In genomic region chr2:167859575-167859974, GRCm38 (mm10) we compare ENCODE assay signal across 18 mouse cellular contexts.
DNase-seq lines count a peak whose midpoint lies in the region; ATAC-seq lines count a peak whose summit lies in the region.
"Had no signal": no experiment of that assay in that cellular context is flagged by ENCODE, and none has a peak within 500 bp of the region (broad histone marks: within the 10 kb centered on the region; RNA-seq: fewer than 3 reads in every experiment).

No protein-coding gene starts in this region.

- H3K4me3 ChIP-seq in forebrain, embryonic 14.5 days (ENCODE audit: low read depth, low read length): no peak overlapping the region
- no peak overlapping the region for H3K4me3 ChIP-seq in forebrain, embryonic 16.5 days (replicated peaks; ENCODE audit: low read length)
- no peak overlapping the region for H3K4me3 ChIP-seq in lung, embryonic 15.5 days
- H3K4me3 ChIP-seq: embryonic facial prominence, embryonic 12.5 days; forebrain, embryonic 15.5 days; hindbrain, embryonic 15.5 days; limb, embryonic 15.5 days; megakaryocyte, embryonic 14.5 days had no signal

- H3K27me3 ChIP-seq in forebrain, embryonic 14.5 days (replicated peaks; ENCODE audit: control insufficient read depth, insufficient read depth, low read length): no peaks in the 10 kb centered on the region
- H3K27me3 ChIP-seq in forebrain, embryonic 16.5 days (replicated peaks; ENCODE audit: control insufficient read depth, insufficient read depth, low read length): no peaks in the 10 kb centered on the region
- H3K27me3 ChIP-seq in lung, embryonic 15.5 days: no peaks in the 10 kb centered on the region
- H3K27me3 ChIP-seq: forebrain, embryonic 15.5 days; hindbrain, embryonic 15.5 days; limb, embryonic 15.5 days had no signal

- H3K27ac ChIP-seq in forebrain, embryonic 14.5 days (ENCODE audit: low read depth, low read length): no peak overlapping the region
- no peak overlapping the region for H3K27ac ChIP-seq in forebrain, embryonic 16.5 days (ENCODE audit: low read length)
- peak overlapping the region; percentile 62; the same call in 1 of the 2 replicates for H3K27ac ChIP-seq in lung, embryonic 15.5 days
- H3K27ac ChIP-seq: forebrain, embryonic 15.5 days; hindbrain, embryonic 15.5 days had no signal

- WGBS in forebrain, embryonic 14.5 days: 66% methylated on average over 10 of the region's 10 CpGs
- 63% methylated on average over 10 of the region's 10 CpGs for WGBS in forebrain, embryonic 16.5 days
- WGBS in lung, embryonic 15.5 days: 36% methylated on average over 10 of the region's 10 CpGs

- no peaks in the 10 kb centered on the region for H3K36me3 ChIP-seq in forebrain, embryonic 14.5 days (ENCODE audit: control insufficient read depth, insufficient read depth, low read length)
- no peaks in the 10 kb centered on the region for H3K36me3 ChIP-seq in forebrain, embryonic 16.5 days (ENCODE audit: control insufficient read depth, insufficient read depth)
- no peaks in the 10 kb centered on the region for H3K36me3 ChIP-seq in lung, embryonic 15.5 days
- H3K36me3 ChIP-seq: embryonic facial prominence, embryonic 12.5 days; forebrain, embryonic 15.5 days; hindbrain, embryonic 15.5 days; limb, embryonic 15.5 days had no signal

- no peaks in the 10 kb centered on the region; the same call in 1 of the 2 replicates for H3K4me1 ChIP-seq in forebrain, embryonic 14.5 days (ENCODE audit: control insufficient read depth, insufficient read depth, low read length)
- H3K4me1 ChIP-seq in forebrain, embryonic 16.5 days (replicated peaks; ENCODE audit: control insufficient read depth, insufficient read depth, low read length): peaks cover 7% of the 10 kb centered on the region; the same call in 1 of the 2 replicates
- peaks cover 50% of the 10 kb centered on the region for H3K4me1 ChIP-seq in lung, embryonic 15.5 days
- H3K4me1 ChIP-seq: forebrain, embryonic 15.5 days had no signal

- no peak for ATAC-seq in forebrain, embryonic 14.5 days
- no peak for ATAC-seq in forebrain, embryonic 16.5 days
- no peak for ATAC-seq in lung, embryonic 15.5 days (ENCODE audit: borderline replicate concordance, extremely low read depth, low FRiP score, low TSS enrichment)
- ATAC-seq: forebrain, embryonic 15.5 days had no signal

- no peaks in the 10 kb centered on the region for H3K9me3 ChIP-seq in forebrain, embryonic 14.5 days (replicated peaks; ENCODE audit: control insufficient read depth, low read length)
- no peaks in the 10 kb centered on the region for H3K9me3 ChIP-seq in forebrain, embryonic 16.5 days (ENCODE audit: control insufficient read depth, low read length)
- H3K9me3 ChIP-seq in lung, embryonic 15.5 days: no peaks in the 10 kb centered on the region
- H3K9me3 ChIP-seq: embryonic facial prominence, embryonic 12.5 days; forebrain, embryonic 15.5 days; hindbrain, embryonic 15.5 days; limb, embryonic 15.5 days had no signal

- no peak overlapping the region; the same call in 1 of the 2 replicates for H3K9ac ChIP-seq in forebrain, embryonic 14.5 days (ENCODE audit: low read length)
- no peak overlapping the region for H3K9ac ChIP-seq in forebrain, embryonic 16.5 days (replicated peaks; ENCODE audit: low read depth, low read length)
- H3K9ac ChIP-seq in lung, embryonic 15.5 days: no peak overlapping the region
- H3K9ac ChIP-seq: embryonic facial prominence, embryonic 12.5 days; forebrain, embryonic 15.5 days; hindbrain, embryonic 15.5 days; limb, embryonic 15.5 days had no signal

- peak; percentile 14 for DNase-seq in forebrain, embryonic 14.5 days (ENCODE audit: low spot score)
- no peak for DNase-seq in lung, postnatal 14 days
- DNase-seq in induced T-regulatory cell, adult 2 months (ENCODE audit: low read depth): peak; percentile 68
- DNase-seq in thymus, postnatal 25 days: peak; percentile 31
- no peak for DNase-seq in right cerebral cortex, postnatal 36 days (ENCODE audit: low spot score in 2 of 2)
- DNase-seq in kidney, adult 18-20 months: no peak
- DNase-seq: cerebellum, adult 2 months; gastrocnemius, postnatal 14 days; kidney, postnatal 25 days; layer of hippocampus, postnatal 36 days; right cerebral cortex, postnatal 14 days had no signal

- no peak overlapping the region for H3K4me2 ChIP-seq in forebrain, embryonic 14.5 days (ENCODE audit: low read length)
- no peak overlapping the region for H3K4me2 ChIP-seq in forebrain, embryonic 16.5 days (ENCODE audit: low read length)
- H3K4me2 ChIP-seq in lung, embryonic 15.5 days: no peak overlapping the region
- H3K4me2 ChIP-seq: embryonic facial prominence, embryonic 12.5 days; forebrain, embryonic 15.5 days; hindbrain, embryonic 15.5 days; limb, embryonic 15.5 days had no signal

Comparison
In these comparisons a context has a peak if more than half of its experiments do, and no peak if none do; other contexts are left out.
1. DNase-seq: peak in forebrain, embryonic 14.5 days (single experiment), induced T-regulatory cell, adult 2 months (single experiment) and thymus, postnatal 25 days (single experiment); none in lung, postnatal 14 days (single experiment), right cerebral cortex, postnatal 36 days (0 of 2) and kidney, adult 18-20 months (single experiment).